Mouse (Mus musculus) cortical plate, adult 2 months (tissue): ENCODE results near the gene Zfand3.
A peak's percentile ranks its signal among the peaks of the same experiment; 100 is the strongest.

ENCODE experiments used
- CTCF ChIP-seq: fragments of 200-500 bp; IDR thresholded peaks from 2 replicates; pipeline ENCODE4 v1.5.1; 2011; ENCODE audit warnings: mild to moderate bottlenecking, control low read depth, low read length; ENCODE audit not compliant: insufficient read depth; ENCODE audit errors: extremely low read depth
- POLR2A ChIP-seq: fragments of 200-500 bp; IDR thresholded peaks from 2 replicates; pipeline ENCODE4 v1.6.1; 2011; ENCODE audit warnings: mild to moderate bottlenecking, low read length, control low read depth; ENCODE audit not compliant: insufficient read depth; ENCODE audit errors: extremely low read depth

DNA sequence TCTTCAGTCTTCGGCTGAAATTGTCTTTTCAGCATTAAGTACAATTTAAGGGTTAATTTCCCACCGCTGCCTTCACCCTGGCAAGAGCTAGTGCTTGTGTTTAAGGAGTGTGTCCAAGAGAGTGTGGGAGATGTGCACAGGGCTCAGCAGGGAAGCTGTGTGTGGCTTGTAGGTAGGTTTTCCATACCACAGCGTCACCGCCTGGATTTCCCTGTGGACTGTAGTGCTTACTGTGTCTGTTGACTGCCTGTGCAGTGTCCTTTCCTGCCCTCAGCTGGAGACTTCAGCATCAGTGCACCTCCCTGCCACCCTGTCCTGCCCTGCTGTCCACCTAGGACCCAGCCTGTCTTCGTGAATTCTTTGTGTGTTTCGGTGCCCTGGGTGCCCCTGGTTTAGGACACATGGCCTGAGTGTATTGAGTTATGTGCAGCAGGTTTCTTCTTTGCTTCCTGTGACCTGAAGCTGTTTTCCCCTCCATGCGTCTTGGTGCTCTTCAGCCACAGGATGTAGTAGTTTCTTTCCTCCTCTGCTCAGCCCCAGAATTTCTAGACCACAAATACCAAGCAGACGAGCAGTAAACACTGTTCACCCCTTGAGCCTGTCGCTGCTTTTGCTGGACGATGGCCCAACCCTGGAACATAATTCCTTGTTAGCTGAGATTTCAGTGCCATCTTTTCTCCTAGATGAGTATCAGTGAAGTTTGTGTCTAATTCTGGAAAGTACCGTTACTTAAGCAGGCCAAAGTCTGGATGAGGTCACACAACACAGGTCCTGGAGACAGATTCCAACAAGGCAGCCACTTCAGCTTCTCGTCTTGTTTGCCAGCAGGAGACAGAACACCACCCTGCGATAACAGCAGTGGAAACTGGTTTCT is 195.1 kb downstream of the Zfand3 start:
- TF ChIP-seq CTCF, result peak; percentile 25; the same call in 1 of the 2 replicates
- TF ChIP-seq POLR2A, result no peak
